Mouse (Mus musculus): ENCODE measurements at regions not wholly inside any gene's neighbourhood (a gene's known extent, or its start where the extent isn't known, plus 50 kb on each side); places are given as distances from the start of the nearest gene placed in this dataset.

GRCm38 (mm10) chr10:71727746-71728145 is 380.2 kb downstream of the Ipmk start:
- no peak for TF ChIP-seq CTCF (IDR thresholded peaks at IDR 0.05; ENCODE audit: low read depth)
- TF ChIP-seq EP300 (IDR thresholded peaks at IDR 0.05; ENCODE audit: low read depth), result no peak

Measured in heart, postnatal 0 days (tissue).